Mouse (Mus musculus): ENCODE results near the gene Soat1. TPM values are rescaled to one million over a fixed set of nuclear protein-coding genes. Genes with fewer than 3 reads are reported as not detected.
"Not testable (repeated sequence)": the region's sequence is repeated elsewhere in the genome, so short reads cannot be mapped to it uniquely, and the experiment has no call there.

Soat1 gene
- 21.3 and 26.0 TPM in 2 replicates for polyA plus RNA-seq (2012; rRNA removed)

- Histone ChIP-seq H3K4me3 (ENCODE audit: extremely low read depth, insufficient read depth, insufficient read length) (peak within 1 kb of the TSS; percentile 86), H3K27ac (ENCODE audit: insufficient read depth, low read length) (peak within 1 kb of the TSS; percentile 75)
- peak; percentile 66 to 92 for DNase-seq (ENCODE audit: low read depth in 1 of 2, low spot score in 2 of 2)
These were observed at the start of gene Soat1 for GRCm38 (mm10) chr1:156473961-156474503. Gene Soat1, minus strand, starts transcription at chr1:156474331.

GRCm38 (mm10) chr1:156523842-156524241 lies 49.7 kb upstream of the Soat1 start, which contains the start of gene Gm10031:
Gene Gm10031, plus strand, starts transcription at chr1:156524012.
- H3K4me3 ChIP-seq (ENCODE audit: extremely low read depth, insufficient read depth, insufficient read length); H3K36me3 ChIP-seq (ENCODE audit: control insufficient read depth, insufficient read depth, low read length); H3K4me1 ChIP-seq (ENCODE audit: control insufficient read depth, insufficient read depth, insufficient read length); DNase-seq (ENCODE audit: low read depth in 1 of 2, low spot score in 2 of 2); H3K27me3 ChIP-seq (ENCODE audit: control insufficient read depth, insufficient read depth, low read length); H3K27ac ChIP-seq (ENCODE audit: insufficient read depth, low read length): not testable (repeated sequence)
- 94% methylated on average over 22 of the region's 22 CpGs for WGBS

More at GRCm38 (mm10) chr1:156473961-156474503, at the start of gene Soat1:
- no peaks in the 10 kb centered on the region for H3K36me3 ChIP-seq (ENCODE audit: control insufficient read depth, insufficient read depth, low read length)
- TF ChIP-seq CTCF (IDR thresholded peaks at IDR 0.05; ENCODE audit: extremely low read depth, insufficient read depth, insufficient read length, insufficient replicate concordance) (no peak), POLR2A (IDR thresholded peaks at IDR 0.05; ENCODE audit: low read depth, low read length) (peak; percentile 41; the same call in 1 of the 2 replicates)
- H3K27me3 ChIP-seq (ENCODE audit: control insufficient read depth, insufficient read depth, low read length) = no peaks in the 10 kb centered on the region
- 1% methylated on average over 45 of the region's 46 CpGs for WGBS
- H3K4me1 ChIP-seq (ENCODE audit: control insufficient read depth, insufficient read depth, insufficient read length) = peaks cover 12% of the 10 kb centered on the region

- TF ChIP-seq CTCF (IDR thresholded peaks at IDR 0.05; ENCODE audit: extremely low read depth, insufficient read depth, insufficient read length, insufficient replicate concordance) (no peak), POLR2A (IDR thresholded peaks at IDR 0.05; ENCODE audit: low read depth, low read length) (no peak)
- H3K4me1 ChIP-seq (ENCODE audit: control insufficient read depth, insufficient read depth, insufficient read length) = peaks cover 4% of the 10 kb centered on the region; the same call in 1 of the 2 replicates
- peak overlapping the region; percentile 70 for H3K27ac ChIP-seq (ENCODE audit: insufficient read depth, low read length)
- H3K4me3 ChIP-seq (ENCODE audit: extremely low read depth, insufficient read depth, insufficient read length) = peak overlapping the region; percentile 35; the same call in 1 of the 2 replicates
- no peaks in the 10 kb centered on the region for H3K36me3 ChIP-seq (ENCODE audit: control insufficient read depth, insufficient read depth, low read length)
- 22% methylated on average over 15 of the region's 15 CpGs for WGBS
- peak; percentile 36 to 74 for DNase-seq (ENCODE audit: low read depth in 1 of 2, low spot score in 2 of 2)
- no peaks in the 10 kb centered on the region for H3K27me3 ChIP-seq (ENCODE audit: control insufficient read depth, insufficient read depth, low read length)
These were observed 47.8 kb upstream of the Soat1 start for GRCm38 (mm10) chr1:156521796-156522517.

- 95% methylated on average over 3 of the region's 3 CpGs for WGBS
- TF ChIP-seq CTCF (IDR thresholded peaks at IDR 0.05; ENCODE audit: extremely low read depth, insufficient read depth, insufficient read length, insufficient replicate concordance) = no peak
- no peak for TF ChIP-seq POLR2A (IDR thresholded peaks at IDR 0.05; ENCODE audit: low read depth, low read length)
- no peak overlapping the region for H3K4me3 ChIP-seq (ENCODE audit: extremely low read depth, insufficient read depth, insufficient read length)
- H3K27me3 ChIP-seq (ENCODE audit: control insufficient read depth, insufficient read depth, low read length) = no peaks in the 10 kb centered on the region
- no peaks in the 10 kb centered on the region for H3K36me3 ChIP-seq (ENCODE audit: control insufficient read depth, insufficient read depth, low read length)
- H3K27ac ChIP-seq (ENCODE audit: insufficient read depth, low read length) = no peak overlapping the region
- H3K4me1 ChIP-seq (ENCODE audit: control insufficient read depth, insufficient read depth, insufficient read length) = peaks cover 4% of the 10 kb centered on the region; the same call in 1 of the 2 replicates
- DNase-seq (ENCODE audit: low read depth in 1 of 2, low spot score in 2 of 2) = no peak
These were observed 46.1 kb upstream of the Soat1 start for GRCm38 (mm10) chr1:156520136-156520780.

- TF ChIP-seq POLR2A (IDR thresholded peaks at IDR 0.05; ENCODE audit: low read depth, low read length) (no peak), CTCF (IDR thresholded peaks at IDR 0.05; ENCODE audit: extremely low read depth, insufficient read depth, insufficient read length, insufficient replicate concordance) (no peak)
- Histone ChIP-seq H3K27ac (ENCODE audit: insufficient read depth, low read length) (no peak overlapping the region), H3K4me3 (ENCODE audit: extremely low read depth, insufficient read depth, insufficient read length) (no peak overlapping the region), H3K4me1 (ENCODE audit: control insufficient read depth, insufficient read depth, insufficient read length) (no peaks in the 10 kb centered on the region), H3K36me3 (ENCODE audit: control insufficient read depth, insufficient read depth, low read length) (no peaks in the 10 kb centered on the region), H3K27me3 (ENCODE audit: control insufficient read depth, insufficient read depth, low read length) (no peaks in the 10 kb centered on the region)
- 87% methylated on average over 3 of the region's 3 CpGs for WGBS
- DNase-seq (ENCODE audit: low read depth in 1 of 2, low spot score in 2 of 2) = no peak
These were observed 33.6 kb upstream of the Soat1 start for GRCm38 (mm10) chr1:156507753-156508152.

- no peaks in the 10 kb centered on the region for H3K27me3 ChIP-seq (ENCODE audit: control insufficient read depth, insufficient read depth, low read length)
- no peak for TF ChIP-seq POLR2A (IDR thresholded peaks at IDR 0.05; ENCODE audit: low read depth, low read length)
- no peak for TF ChIP-seq CTCF (IDR thresholded peaks at IDR 0.05; ENCODE audit: extremely low read depth, insufficient read depth, insufficient read length, insufficient replicate concordance)
- DNase-seq (ENCODE audit: low read depth in 1 of 2, low spot score in 2 of 2) = no peak
- H3K36me3 ChIP-seq (ENCODE audit: control insufficient read depth, insufficient read depth, low read length) = no peaks in the 10 kb centered on the region
- 91% methylated on average over 2 of the region's 2 CpGs for WGBS
- no peak overlapping the region for H3K4me3 ChIP-seq (ENCODE audit: extremely low read depth, insufficient read depth, insufficient read length)
- H3K27ac ChIP-seq (ENCODE audit: insufficient read depth, low read length) = no peak overlapping the region
- no peaks in the 10 kb centered on the region for H3K4me1 ChIP-seq (ENCODE audit: control insufficient read depth, insufficient read depth, insufficient read length)
These were observed 31.8 kb upstream of the Soat1 start for GRCm38 (mm10) chr1:156505901-156506300.

All from spleen, adult 2 months (tissue).